Mouse (Mus musculus): ENCODE measurements around the gene Hist2h3b. TPM values are rescaled to one million over a fixed set of nuclear protein-coding genes. Genes with fewer than 3 reads are reported as not detected.
"Not testable (repeated sequence)": the region's sequence is repeated elsewhere in the genome, so short reads cannot be mapped to it uniquely, and the experiment has no call there.

The Hist2h3b gene
- total RNA-seq, 2 experiments from 2014 or later, result 2,043 to 3,470 TPM

GRCm38 (mm10) chr3:96290727-96291126 lies 22.3 kb downstream of the Hist2h3b start:
- not testable (repeated sequence) for ATAC-seq (replicated peaks; ENCODE audit: low FRiP score, poor library complexity, severe bottlenecking)

GRCm38 (mm10) chr3:96292641-96293040 lies 24.2 kb downstream of the Hist2h3b start:
- ATAC-seq (replicated peaks; ENCODE audit: low FRiP score, poor library complexity, severe bottlenecking), result no peak

GRCm38 (mm10) chr3:96293368-96293767 lies 24.9 kb downstream of the Hist2h3b start:
- no peak for ATAC-seq (replicated peaks; ENCODE audit: low FRiP score, poor library complexity, severe bottlenecking)

GRCm38 (mm10) chr3:96293787-96294186 lies 25.3 kb downstream of the Hist2h3b start, which contains the start of gene Fcgr1:
Gene Fcgr1 (minus strand): TSS chr3:96293969.
- ATAC-seq (replicated peaks; ENCODE audit: low FRiP score, poor library complexity, severe bottlenecking), result no peak

GRCm38 (mm10) chr3:96298360-96298759 lies 29.9 kb downstream of the Hist2h3b start:
- no peak for ATAC-seq (replicated peaks; ENCODE audit: low FRiP score, poor library complexity, severe bottlenecking)

GRCm38 (mm10) chr3:96299562-96299961 lies 31.1 kb downstream of the Hist2h3b start:
- ATAC-seq (replicated peaks; ENCODE audit: low FRiP score, poor library complexity, severe bottlenecking), result no peak

GRCm38 (mm10) chr3:96300706-96301529 lies 32.5 kb downstream of the Hist2h3b start:
- ATAC-seq (replicated peaks; ENCODE audit: low FRiP score, poor library complexity, severe bottlenecking), result no peak

- no peak for ATAC-seq (replicated peaks; ENCODE audit: low FRiP score, poor library complexity, severe bottlenecking)
Observed at GRCm38 (mm10) chr3:96302076-96302475, 33.6 kb downstream of the Hist2h3b start.

- ATAC-seq (replicated peaks; ENCODE audit: low FRiP score, poor library complexity, severe bottlenecking), result no peak
Observed at GRCm38 (mm10) chr3:96306506-96306905, 38.1 kb downstream of the Hist2h3b start.

GRCm38 (mm10) chr3:96309441-96309840 lies 41.0 kb downstream of the Hist2h3b start:
- ATAC-seq (replicated peaks; ENCODE audit: low FRiP score, poor library complexity, severe bottlenecking), result no peak

- ATAC-seq (replicated peaks; ENCODE audit: low FRiP score, poor library complexity, severe bottlenecking), result no peak
Observed at GRCm38 (mm10) chr3:96312341-96313098, 44.1 kb downstream of the Hist2h3b start.

Other genes starting within 250 kb of the Hist2h3b start
- 9.0 and 32.3 TPM in 2 replicates for gene Vps45, start 210.2 kb upstream of the Hist2h3b start, total RNA-seq (2015; ENCODE audit: low replicate concordance)
- gene Vps45, start 210.2 kb upstream of the Hist2h3b start, total RNA-seq (2017; ENCODE audit: low replicate concordance), result 8.2 and 34.4 TPM in 2 replicates
- 4.6 and 9.4 TPM in 2 replicates for gene Otud7b, start 164.1 kb upstream of the Hist2h3b start, total RNA-seq (2015; ENCODE audit: low replicate concordance)
- gene Otud7b, start 164.1 kb upstream of the Hist2h3b start, total RNA-seq (2017; ENCODE audit: low replicate concordance), result 28.5 and 37.6 TPM in 2 replicates
- not detected in 2 replicates for gene Mtmr11, start 106.7 kb upstream of the Hist2h3b start, total RNA-seq (2015; ENCODE audit: low replicate concordance)
- gene Mtmr11, start 106.7 kb upstream of the Hist2h3b start, total RNA-seq (2017; ENCODE audit: low replicate concordance), result not detected in 2 replicates
- 19.8 and 38.1 TPM in 2 replicates for gene Sf3b4, start 96.3 kb upstream of the Hist2h3b start, total RNA-seq (2015; ENCODE audit: low replicate concordance)
- gene Sf3b4, start 96.3 kb upstream of the Hist2h3b start, total RNA-seq (2017; ENCODE audit: low replicate concordance), result 6.2 and 9.5 TPM in 2 replicates
- not detected in 2 replicates for gene Sv2a, start 87.5 kb upstream of the Hist2h3b start, total RNA-seq (2015; ENCODE audit: low replicate concordance)
- gene Sv2a, start 87.5 kb upstream of the Hist2h3b start, total RNA-seq (2017; ENCODE audit: low replicate concordance), result not detected in 2 replicates
- 10.8 and 11.3 TPM in 2 replicates for gene Bola1, start 48.9 kb upstream of the Hist2h3b start, total RNA-seq (2015; ENCODE audit: low replicate concordance)
- 4.9 and 15.5 TPM in 2 replicates for gene Bola1, start 48.9 kb upstream of the Hist2h3b start, total RNA-seq (2017; ENCODE audit: low replicate concordance)
- gene Hist2h2ab, start 48.8 kb upstream of the Hist2h3b start, total RNA-seq (2015; ENCODE audit: low replicate concordance), result 6.8 and 8.4 TPM in 2 replicates
- gene Hist2h2ab, start 48.8 kb upstream of the Hist2h3b start, total RNA-seq (2017; ENCODE audit: low replicate concordance), result 256 and 561 TPM in 2 replicates
- gene Hist2h2ac, start 47.8 kb upstream of the Hist2h3b start, total RNA-seq (2015; ENCODE audit: low replicate concordance), result 180 and 195 TPM in 2 replicates
- 7,308 and 8,144 TPM in 2 replicates for gene Hist2h2ac, start 47.8 kb upstream of the Hist2h3b start, total RNA-seq (2017; ENCODE audit: low replicate concordance)
- gene Hist2h2be, start 47.5 kb upstream of the Hist2h3b start, total RNA-seq (2015; ENCODE audit: low replicate concordance), result 46.5 and 50.7 TPM in 2 replicates
- 35.9 and 44.5 TPM in 2 replicates for gene Hist2h2be, start 47.5 kb upstream of the Hist2h3b start, total RNA-seq (2017; ENCODE audit: low replicate concordance)
- gene Hist2h3c2, start 29.5 kb upstream of the Hist2h3b start, total RNA-seq (2015; ENCODE audit: low replicate concordance), result 1,103 and 1,242 TPM in 2 replicates
- 928 and 1,001 TPM in 2 replicates for gene Hist2h3c2, start 29.5 kb upstream of the Hist2h3b start, total RNA-seq (2017; ENCODE audit: low replicate concordance)
- gene Hist2h2aa2, start 28.4 kb upstream of the Hist2h3b start, total RNA-seq (2015; ENCODE audit: low replicate concordance), result 454 and 530 TPM in 2 replicates
- gene Hist2h2aa2, start 28.4 kb upstream of the Hist2h3b start, total RNA-seq (2017; ENCODE audit: low replicate concordance), result 15,181 TPM in 1 of 2 replicates, not detected in the other
- gene Hist2h2aa1, start 23.2 kb upstream of the Hist2h3b start, total RNA-seq (2015; ENCODE audit: low replicate concordance), result not detected in 2 replicates
- 13,356 and 26,437 TPM in 2 replicates for gene Hist2h2aa1, start 23.2 kb upstream of the Hist2h3b start, total RNA-seq (2017; ENCODE audit: low replicate concordance)
- 79.3 and 122 TPM in 2 replicates for gene Hist2h3c1, start 22.0 kb upstream of the Hist2h3b start, total RNA-seq (2015; ENCODE audit: low replicate concordance)
- 53.9 and 62.7 TPM in 2 replicates for gene Hist2h3c1, start 22.0 kb upstream of the Hist2h3b start, total RNA-seq (2017; ENCODE audit: low replicate concordance)
- 928 and 1,194 TPM in 2 replicates for gene Hist2h4, start 5.3 kb upstream of the Hist2h3b start, total RNA-seq (2015; ENCODE audit: low replicate concordance)
- gene Hist2h4, start 5.3 kb upstream of the Hist2h3b start, total RNA-seq (2017; ENCODE audit: low replicate concordance), result 316 and 543 TPM in 2 replicates
- 4,676 and 5,120 TPM in 2 replicates for gene Hist2h2bb, start 1.1 kb downstream of the Hist2h3b start, total RNA-seq (2015; ENCODE audit: low replicate concordance)
- 18,393 and 25,698 TPM in 2 replicates for gene Hist2h2bb, start 1.1 kb downstream of the Hist2h3b start, total RNA-seq (2017; ENCODE audit: low replicate concordance)
- 3.8 and 5.0 TPM in 2 replicates for gene Fcgr1, start 25.3 kb downstream of the Hist2h3b start, total RNA-seq (2015; ENCODE audit: low replicate concordance)
- 4.1 TPM in 1 of 2 replicates, not detected in the other for gene Fcgr1, start 25.3 kb downstream of the Hist2h3b start, total RNA-seq (2017; ENCODE audit: low replicate concordance)
- gene BC107364, start 183.7 kb downstream of the Hist2h3b start, total RNA-seq (2015; ENCODE audit: low replicate concordance), result not detected in 2 replicates
- not detected in 2 replicates for gene BC107364, start 183.7 kb downstream of the Hist2h3b start, total RNA-seq (2017; ENCODE audit: low replicate concordance)